Mouse (Mus musculus) CH12.LX (cell line): ENCODE data around the gene Dyx1c1. TPM values are rescaled to one million over a fixed set of nuclear protein-coding genes. Genes with fewer than 3 reads are reported as not detected.
A peak's percentile ranks its signal among the peaks of the same experiment; 100 is the strongest.

ENCODE experiments used
- DNase-seq: peaks from one replicate; pipeline ENCODE4 v3.0.0-alpha.2; 2013; ENCODE audit errors: extremely low read depth
- H3K27ac ChIP-seq: 2 replicates; pipeline ENCODE4 v1.5.1; 2012; ENCODE audit warnings: low read depth, mild to moderate bottlenecking, control low read depth, moderate library complexity; ENCODE audit not compliant: insufficient read depth
- H3K27me3 ChIP-seq: replicated peaks from 2 replicates; pipeline ENCODE3; 2012; ENCODE audit warnings: inconsistent platforms
- H3K36me3 ChIP-seq, 2 experiments: replicated peaks in 1 of 2; 2 replicates each; pipeline versions ENCODE3 to v1.6.1; 2012; ENCODE audit warnings: inconsistent platforms in 1 of 2, low read length in 1 of 2, mild to moderate bottlenecking in 1 of 2, mixed read lengths in 1 of 2, moderate library complexity in 1 of 2; ENCODE audit not compliant: control insufficient read depth in 1 of 2, insufficient read depth in 1 of 2
- H3K4me1 ChIP-seq, 2 experiments: 2 replicates each; pipeline ENCODE4 v1.6.1; 2012; ENCODE audit warnings: inconsistent platforms in 1 of 2, moderate library complexity in 1 of 2; ENCODE audit not compliant: insufficient read depth in 2 of 2, control insufficient read depth in 1 of 2
- H3K4me2 ChIP-seq: 2 replicates; pipeline ENCODE4 v1.6.1; 2012; ENCODE audit warnings: low read depth, mild to moderate bottlenecking, control low read depth; ENCODE audit not compliant: poor library complexity, insufficient read depth, severe bottlenecking
- H3K4me3 ChIP-seq, 3 experiments: fragments of 150-350 bp in 1 of 3; sonication (generic) in 1 of 3; replicated peaks in 1 of 3; 2 replicates each; pipeline versions ENCODE3 to v1.5.1; 2011 to 2012; ENCODE audit warnings: low read depth in 2 of 3, low read length in 2 of 3, mild to moderate bottlenecking in 2 of 3, moderate library complexity in 2 of 3, control low read depth in 1 of 3, improper control_type of control experiment in 1 of 3, inconsistent platforms in 1 of 3, mixed read lengths in 1 of 3; ENCODE audit not compliant: poor library complexity in 1 of 3
- H3K79me2 ChIP-seq: replicated peaks from 2 replicates; pipeline ENCODE4 v1.6.1; 2012; ENCODE audit warnings: mild to moderate bottlenecking, moderate library complexity; ENCODE audit not compliant: control insufficient read depth, poor library complexity, insufficient read depth, severe bottlenecking; ENCODE audit errors: extremely low read depth
- H3K9ac ChIP-seq: 2 replicates; pipeline ENCODE4 v1.6.1; 2012; ENCODE audit warnings: low read depth, mild to moderate bottlenecking, control low read depth, moderate library complexity; ENCODE audit not compliant: insufficient read depth
- H3K9me3 ChIP-seq: replicated peaks from 2 replicates; pipeline ENCODE3; 2012; ENCODE audit warnings: low read length, inconsistent platforms, mixed read lengths
- CHD1 ChIP-seq: IDR thresholded peaks from 2 replicates; pipeline ENCODE4 v1.6.1; 2012; ENCODE audit warnings: low read depth, low read length, improper control_type of control experiment, inconsistent platforms
- CHD2 ChIP-seq: IDR thresholded peaks from 2 replicates; pipeline ENCODE4 v1.6.1; 2011; ENCODE audit warnings: low read length, improper control_type of control experiment
- CTCF ChIP-seq, 2 experiments: IDR thresholded peaks in 1 of 2; conservative IDR thresholded peaks in 1 of 2; 2 replicates each; pipeline ENCODE4 v1.5.1; 2011 to 2012; ENCODE audit warnings: low read depth in 2 of 2, low read length in 2 of 2, improper control_type of control experiment in 1 of 2, inconsistent platforms in 1 of 2, mild to moderate bottlenecking in 1 of 2, moderate library complexity in 1 of 2
- ELF1 ChIP-seq: IDR thresholded peaks from 2 replicates; pipeline ENCODE4 v1.6.1; 2014; ENCODE audit warnings: low read depth, mild to moderate bottlenecking, inconsistent platforms, low read length, improper control_type of control experiment
- EP300 ChIP-seq: IDR thresholded peaks from 2 replicates; pipeline ENCODE4 v1.6.1; 2011; ENCODE audit warnings: low read length, improper control_type of control experiment
- IRF4 ChIP-seq: IDR thresholded peaks from 2 replicates; pipeline ENCODE4 v1.6.1; 2014; ENCODE audit warnings: low read depth, mild to moderate bottlenecking, inconsistent platforms, low read length, improper control_type of control experiment
- JUND ChIP-seq: conservative IDR thresholded peaks from 2 replicates; pipeline ENCODE4 v1.6.1; 2011; ENCODE audit warnings: low read depth, low read length, improper control_type of control experiment
- KAT2A ChIP-seq: IDR thresholded peaks from 2 replicates; pipeline ENCODE4 v1.6.1; 2012; ENCODE audit warnings: low read length, improper control_type of control experiment, inconsistent platforms; ENCODE audit not compliant: insufficient replicate concordance
- MAFK ChIP-seq: IDR thresholded peaks from 2 replicates; pipeline ENCODE4 v1.6.1; 2011; ENCODE audit warnings: low read length, improper control_type of control experiment; ENCODE audit not compliant: insufficient replicate concordance
- MYC ChIP-seq: IDR thresholded peaks from 2 replicates; pipeline ENCODE4 v1.6.1; 2011; ENCODE audit warnings: low read depth, mild to moderate bottlenecking, improper control_type of control experiment, low read length
- NELFE ChIP-seq: IDR thresholded peaks from 2 replicates; pipeline ENCODE4 v1.6.1; 2011; ENCODE audit warnings: low read depth, low read length, improper control_type of control experiment
- NRF1 ChIP-seq: IDR thresholded peaks from 2 replicates; pipeline ENCODE4 v1.6.1; 2014; ENCODE audit warnings: low read depth, mild to moderate bottlenecking, inconsistent platforms, low read length, improper control_type of control experiment, moderate library complexity
- POLR2A ChIP-seq: IDR thresholded peaks from 2 replicates; pipeline ENCODE4 v1.6.1; 2011; ENCODE audit warnings: low read depth, mild to moderate bottlenecking, improper control_type of control experiment, low read length
- POLR2AphosphoS2 ChIP-seq: IDR thresholded peaks from 2 replicates; pipeline ENCODE4 v1.6.1; 2011; ENCODE audit warnings: low read depth, low read length, improper control_type of control experiment
- RCOR1 ChIP-seq: conservative IDR thresholded peaks from 2 replicates; pipeline ENCODE4 v1.6.1; 2012; ENCODE audit warnings: low read depth, mild to moderate bottlenecking, inconsistent platforms, low read length, improper control_type of control experiment
- TBP ChIP-seq: conservative IDR thresholded peaks from 2 replicates; pipeline ENCODE4 v1.6.1; 2011; ENCODE audit warnings: low read depth, low read length, improper control_type of control experiment
- UBTF ChIP-seq: IDR thresholded peaks from 2 replicates; pipeline ENCODE4 v1.6.1; 2012; ENCODE audit warnings: low read depth, mild to moderate bottlenecking, inconsistent platforms, low read length, improper control_type of control experiment, moderate library complexity
- USF2 ChIP-seq: conservative IDR thresholded peaks from 2 replicates; pipeline ENCODE4 v1.6.1; 2011; ENCODE audit warnings: low read depth, low read length, improper control_type of control experiment
- ZC3H11A ChIP-seq: IDR thresholded peaks from 2 replicates; pipeline ENCODE4 v1.6.1; 2012; ENCODE audit warnings: low read depth, mild to moderate bottlenecking, inconsistent platforms, low read length, improper control_type of control experiment
- ZNF384 ChIP-seq: IDR thresholded peaks from 2 replicates; pipeline ENCODE4 v1.6.1; 2012; ENCODE audit warnings: low read depth, low read length, improper control_type of control experiment, inconsistent platforms
- dilution Hi-C: fragments of 300-500 bp; cut with MboI; formaldehyde crosslinking; loops from 2 replicates; pipeline ENCODE4 v1.14.3; 2020; ENCODE audit warnings: low sequenced_read_pairs; ENCODE audit not compliant: extremely low pct_unique_long_range_greater_than_20kb, extremely low pct_ligation_motif_present
- in situ Hi-C: fragments of 300-500 bp; cut with MboI; formaldehyde crosslinking; loops from 3 replicates; pipeline ENCODE4 v1.14.3; 2019; ENCODE audit warnings: low sequenced_read_pairs, low pct_ligation_motif_present, low pct_unique_long_range_greater_than_20kb, mixed read lengths
- polyA plus RNA-seq: library from polyadenylated mRNA; unstranded; fragments of >175 nt; gene quantifications from 2 replicates; pipeline ENCODE4 v1.2.1, GENCODE M21; 2012; ENCODE audit warnings: low read depth; ENCODE audit not compliant: insufficient read length
- total RNA-seq, 2 experiments: library from RNA; depleted of rRNA; stranded (reverse); fragments of 300-350 nt in 1 of 2; fragments of >200 nt in 1 of 2; gene quantifications; 2 replicates each; pipeline ENCODE4 v1.2.3; 2012 to 2014

Gene Dyx1c1
- total and polyA plus RNA-seq, 3 experiments: 3.4 to 6.8 (median 6.1) TPM

DNA sequence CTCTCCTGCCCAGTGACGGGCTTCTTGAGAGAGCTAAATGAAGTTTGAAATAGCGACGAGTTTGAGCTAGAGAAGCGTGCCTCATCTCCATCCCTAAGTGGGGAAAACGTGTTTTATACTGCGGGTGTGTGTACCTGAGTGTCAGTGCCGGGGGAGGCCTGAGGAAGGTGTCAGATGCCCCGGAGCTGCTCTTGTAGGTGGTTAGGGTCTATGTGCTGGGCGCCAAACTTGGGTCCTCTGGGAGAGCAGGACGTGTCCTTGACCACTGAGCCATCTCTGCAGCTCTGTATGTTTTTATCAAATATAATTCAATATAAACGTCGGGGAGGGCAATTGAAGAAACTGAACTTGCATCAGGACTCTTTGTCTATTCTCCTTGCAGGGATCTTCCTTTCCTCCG lies 14.3 kb upstream of the Dyx1c1 start:
- Histone ChIP-seq H3K4me2 (no peak overlapping the region), H3K9me3 (peaks cover 3% of the 10 kb centered on the region), H3K79me2 (no peaks in the 10 kb centered on the region), H3K4me3 (no peak overlapping the region), H3K27me3 (no peaks in the 10 kb centered on the region), H3K9ac (no peak overlapping the region), H3K27ac (no peak overlapping the region), H3K36me3 (no peaks in the 10 kb centered on the region), H3K4me1 (no peaks in the 10 kb centered on the region)
- in situ Hi-C loops: no loop called here
- dilution Hi-C loops: no loop called here
- DNase-seq: no peak
- TF ChIP-seq RCOR1 (no peak), NRF1 (no peak), TBP (no peak), POLR2A (no peak), MAFK (no peak), USF2 (no peak), ZC3H11A (no peak), UBTF (no peak), JUND (no peak), MYC (no peak), KAT2A (no peak), IRF4 (no peak), EP300 (no peak), CHD1 (no peak)
- TF ChIP-seq, all 38 proteins: peak for 0

DNA sequence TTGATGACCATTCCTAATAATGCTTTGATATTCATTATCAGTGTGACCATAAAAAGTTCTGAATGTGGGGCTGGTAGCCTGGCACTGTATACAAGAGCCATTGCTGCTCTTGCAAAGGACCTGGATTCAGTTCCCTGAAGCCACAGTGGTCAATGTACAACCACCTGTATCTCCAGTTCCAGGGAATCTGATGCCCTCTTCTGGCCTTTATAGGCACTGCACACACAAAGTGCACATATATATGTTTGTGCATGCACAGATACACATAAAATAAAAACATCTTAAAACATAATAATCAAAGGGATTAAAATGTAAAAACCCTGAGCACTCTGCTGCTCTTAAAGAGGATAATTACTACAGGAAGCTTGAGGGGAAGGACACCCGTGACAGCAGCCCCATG lies 11.6 kb upstream of the Dyx1c1 start:
- H3K4me2 ChIP-seq: no peak overlapping the region
- in situ Hi-C loops: no loop called here

DNA sequence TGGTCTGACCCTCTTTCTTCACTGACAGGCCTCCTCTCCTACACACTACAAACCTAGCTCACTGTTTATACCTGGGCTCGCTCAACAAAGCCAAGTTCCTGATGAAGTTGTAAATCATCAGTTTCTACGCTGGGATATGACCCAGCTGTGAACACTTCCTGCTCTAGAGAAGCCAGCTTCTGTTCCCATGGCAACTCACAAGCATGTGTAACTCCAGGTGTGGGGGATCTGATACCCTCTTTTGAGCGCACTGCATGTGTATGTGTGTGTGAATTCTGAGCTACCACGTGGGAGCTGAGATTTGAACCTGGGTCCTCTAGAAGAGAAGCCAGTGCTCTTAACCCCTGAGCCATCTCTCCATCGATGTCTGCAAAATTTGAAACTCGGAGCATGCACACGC lies 9.0 kb upstream of the Dyx1c1 start:
- Histone ChIP-seq H3K27ac (no peak overlapping the region), H3K79me2 (no peaks in the 10 kb centered on the region), H3K9me3 (peaks cover 3% of the 10 kb centered on the region), H3K27me3 (no peaks in the 10 kb centered on the region), H3K4me3 (no peak overlapping the region), H3K4me1 (no peaks in the 10 kb centered on the region; a peak in 1 of 4 replicates), H3K4me2 (no peak overlapping the region), H3K9ac (no peak overlapping the region), H3K36me3 (no peaks in the 10 kb centered on the region)
- TF ChIP-seq POLR2AphosphoS2 (no peak), NELFE (no peak), EP300 (no peak), ZNF384 (no peak), POLR2A (no peak), RCOR1 (no peak), UBTF (no peak), CHD2 (no peak), CTCF (conservative IDR thresholded peaks at IDR 0.05 in 1 of 2, IDR thresholded peaks at IDR 0.05 in 1 of 2; ENCODE audit: low read depth in 2 of 2, low read length in 2 of 2) (no peak), ELF1 (no peak), USF2 (no peak), TBP (no peak), IRF4 (no peak)
- dilution Hi-C loops: no loop called here
- no peak for DNase-seq
- in situ Hi-C loops: no loop called here

More for the DNA sequence above, 11.6 kb upstream of the Dyx1c1 start:
- H3K4me1 ChIP-seq: no peaks in the 10 kb centered on the region; a peak in 1 of 4 replicates
- dilution Hi-C loops: no loop called here
- no peaks in the 10 kb centered on the region for H3K27me3 ChIP-seq
- no peak for DNase-seq
- no peak overlapping the region for H3K27ac ChIP-seq
- no peak for TF ChIP-seq CHD2
- 0 out of 4 replicates have a peak, but pooled peaks of 1 of the 2 experiments have one; percentile 3 for TF ChIP-seq CTCF (conservative IDR thresholded peaks at IDR 0.05 in 1 of 2, IDR thresholded peaks at IDR 0.05 in 1 of 2; ENCODE audit: low read depth in 2 of 2, low read length in 2 of 2)
- H3K79me2 ChIP-seq: no peaks in the 10 kb centered on the region
- no peak overlapping the region for H3K4me3 ChIP-seq
- H3K36me3 ChIP-seq: no peaks in the 10 kb centered on the region
- peaks cover 3% of the 10 kb centered on the region for H3K9me3 ChIP-seq
- H3K9ac ChIP-seq: no peak overlapping the region
